Mouse (Mus musculus): ENCODE results near the gene Gm20696. TPM values are rescaled to one million over a fixed set of nuclear protein-coding genes. Genes with fewer than 3 reads are reported as not detected.

Gm20696 gene
- polyA plus RNA-seq, 1 experiment from 2014 or later = 7.5 TPM

GRCm38 (mm10) chr6:99305236-99305635 lies 361.4 kb downstream of the Gm20696 start:
- Histone ChIP-seq H3K9me3 (ENCODE audit: control insufficient read depth, low read length) (no peaks in the 10 kb centered on the region), H3K27me3 (ENCODE audit: control insufficient read depth, insufficient read depth, low read length) (no peaks in the 10 kb centered on the region), H3K4me1 (ENCODE audit: control insufficient read depth, insufficient read depth, low read length) (peaks cover 12% of the 10 kb centered on the region), H3K9ac (ENCODE audit: low read depth, low read length) (no peak overlapping the region), H3K36me3 (ENCODE audit: control insufficient read depth, insufficient read depth, low read length) (0 out of 2 replicates have a peak, but pooled peaks cover 4% of the 10 kb centered on the region), H3K27ac (ENCODE audit: low read depth, low read length) (no peak overlapping the region), H3K4me2 (replicated peaks; ENCODE audit: low read depth, low read length) (no peak overlapping the region), H3K4me3 (ENCODE audit: low read length) (no peak overlapping the region)
- no peak for ATAC-seq (ENCODE audit: low FRiP score, low TSS enrichment)
- whole genome bisulfite sequencing = 85% methylated on average over 3 of the region's 3 CpGs

- Histone ChIP-seq H3K4me3 (ENCODE audit: low read length) (no peak overlapping the region), H3K27me3 (ENCODE audit: control insufficient read depth, insufficient read depth, low read length) (no peaks in the 10 kb centered on the region), H3K4me1 (ENCODE audit: control insufficient read depth, insufficient read depth, low read length) (peaks cover 12% of the 10 kb centered on the region), H3K9ac (ENCODE audit: low read depth, low read length) (no peak overlapping the region), H3K36me3 (ENCODE audit: control insufficient read depth, insufficient read depth, low read length) (0 out of 2 replicates have a peak, but pooled peaks cover 1% of the 10 kb centered on the region), H3K27ac (ENCODE audit: low read depth, low read length) (no peak overlapping the region), H3K4me2 (replicated peaks; ENCODE audit: low read depth, low read length) (no peak overlapping the region), H3K9me3 (ENCODE audit: control insufficient read depth, low read length) (no peaks in the 10 kb centered on the region)
- WGBS = 73% methylated on average over 6 of the region's 6 CpGs
- no peak for ATAC-seq (ENCODE audit: low FRiP score, low TSS enrichment)
Measured at GRCm38 (mm10) chr6:99302662-99303435, 363.7 kb downstream of the Gm20696 start.

- WGBS = 48% methylated on average over 8 of the region's 8 CpGs
- no peak overlapping the region for H3K4me3 ChIP-seq (ENCODE audit: low read length)
- H3K27me3 ChIP-seq (ENCODE audit: control insufficient read depth, insufficient read depth, low read length) = no peaks in the 10 kb centered on the region
- peaks cover 12% of the 10 kb centered on the region for H3K4me1 ChIP-seq (ENCODE audit: control insufficient read depth, insufficient read depth, low read length)
- no peak for ATAC-seq (ENCODE audit: low FRiP score, low TSS enrichment)
- no peak overlapping the region for H3K9ac ChIP-seq (ENCODE audit: low read depth, low read length)
- no peaks in the 10 kb centered on the region for H3K9me3 ChIP-seq (ENCODE audit: control insufficient read depth, low read length)
- no peak overlapping the region for H3K27ac ChIP-seq (ENCODE audit: low read depth, low read length)
- no peak overlapping the region for H3K4me2 ChIP-seq (replicated peaks; ENCODE audit: low read depth, low read length)
- no peaks in the 10 kb centered on the region for H3K36me3 ChIP-seq (ENCODE audit: control insufficient read depth, insufficient read depth, low read length)
Measured at GRCm38 (mm10) chr6:99301923-99302322, 364.7 kb downstream of the Gm20696 start.

- ATAC-seq (ENCODE audit: low FRiP score, low TSS enrichment) = no peak
- Histone ChIP-seq H3K27ac (ENCODE audit: low read depth, low read length) (no peak overlapping the region), H3K27me3 (ENCODE audit: control insufficient read depth, insufficient read depth, low read length) (no peaks in the 10 kb centered on the region), H3K4me3 (ENCODE audit: low read length) (no peak overlapping the region), H3K9ac (ENCODE audit: low read depth, low read length) (no peak overlapping the region), H3K4me2 (replicated peaks; ENCODE audit: low read depth, low read length) (no peak overlapping the region), H3K9me3 (ENCODE audit: control insufficient read depth, low read length) (no peaks in the 10 kb centered on the region), H3K36me3 (ENCODE audit: control insufficient read depth, insufficient read depth, low read length) (no peaks in the 10 kb centered on the region), H3K4me1 (ENCODE audit: control insufficient read depth, insufficient read depth, low read length) (peaks cover 12% of the 10 kb centered on the region)
- WGBS = 90% methylated on average over 6 of the region's 6 CpGs
Measured at GRCm38 (mm10) chr6:99300235-99300634, 366.4 kb downstream of the Gm20696 start.

GRCm38 (mm10) chr6:99299196-99299595 lies 367.4 kb downstream of the Gm20696 start:
- Histone ChIP-seq H3K9me3 (ENCODE audit: control insufficient read depth, low read length) (no peaks in the 10 kb centered on the region), H3K27ac (ENCODE audit: low read depth, low read length) (no peak overlapping the region), H3K27me3 (ENCODE audit: control insufficient read depth, insufficient read depth, low read length) (no peaks in the 10 kb centered on the region), H3K4me2 (replicated peaks; ENCODE audit: low read depth, low read length) (no peak overlapping the region), H3K36me3 (ENCODE audit: control insufficient read depth, insufficient read depth, low read length) (no peaks in the 10 kb centered on the region), H3K4me3 (ENCODE audit: low read length) (no peak overlapping the region), H3K4me1 (ENCODE audit: control insufficient read depth, insufficient read depth, low read length) (peaks cover 12% of the 10 kb centered on the region), H3K9ac (ENCODE audit: low read depth, low read length) (no peak overlapping the region)
- WGBS = 42% methylated on average over 14 of the region's 14 CpGs
- ATAC-seq (ENCODE audit: low FRiP score, low TSS enrichment) = no peak

GRCm38 (mm10) chr6:99297535-99297934 lies 369.1 kb downstream of the Gm20696 start:
- Histone ChIP-seq H3K4me1 (ENCODE audit: control insufficient read depth, insufficient read depth, low read length) (peaks cover 9% of the 10 kb centered on the region), H3K9me3 (ENCODE audit: control insufficient read depth, low read length) (no peaks in the 10 kb centered on the region), H3K9ac (ENCODE audit: low read depth, low read length) (no peak overlapping the region), H3K27me3 (ENCODE audit: control insufficient read depth, insufficient read depth, low read length) (no peaks in the 10 kb centered on the region), H3K36me3 (ENCODE audit: control insufficient read depth, insufficient read depth, low read length) (no peaks in the 10 kb centered on the region), H3K4me3 (ENCODE audit: low read length) (no peak overlapping the region), H3K27ac (ENCODE audit: low read depth, low read length) (no peak overlapping the region), H3K4me2 (replicated peaks; ENCODE audit: low read depth, low read length) (no peak overlapping the region)
- 90% methylated on average over 5 of the region's 5 CpGs for WGBS
- ATAC-seq (ENCODE audit: low FRiP score, low TSS enrichment) = no peak

GRCm38 (mm10) chr6:99295495-99295894 lies 371.1 kb downstream of the Gm20696 start:
- no peaks in the 10 kb centered on the region for H3K27me3 ChIP-seq (ENCODE audit: control insufficient read depth, insufficient read depth, low read length)
- no peak overlapping the region for H3K4me3 ChIP-seq (ENCODE audit: low read length)
- ATAC-seq (ENCODE audit: low FRiP score, low TSS enrichment) = no peak
- H3K4me1 ChIP-seq (ENCODE audit: control insufficient read depth, insufficient read depth, low read length) = no peaks in the 10 kb centered on the region; the same call in 1 of the 2 replicates
- no peak overlapping the region for H3K9ac ChIP-seq (ENCODE audit: low read depth, low read length)
- no peak overlapping the region for H3K27ac ChIP-seq (ENCODE audit: low read depth, low read length)
- 45% methylated on average over 8 of the region's 8 CpGs for WGBS
- H3K4me2 ChIP-seq (replicated peaks; ENCODE audit: low read depth, low read length) = no peak overlapping the region
- no peaks in the 10 kb centered on the region for H3K9me3 ChIP-seq (ENCODE audit: control insufficient read depth, low read length)
- H3K36me3 ChIP-seq (ENCODE audit: control insufficient read depth, insufficient read depth, low read length) = no peaks in the 10 kb centered on the region

- H3K27me3 ChIP-seq (ENCODE audit: control insufficient read depth, insufficient read depth, low read length) = no peaks in the 10 kb centered on the region
- ATAC-seq (ENCODE audit: low FRiP score, low TSS enrichment) = no peak
- H3K36me3 ChIP-seq (ENCODE audit: control insufficient read depth, insufficient read depth, low read length) = no peaks in the 10 kb centered on the region
- H3K4me1 ChIP-seq (ENCODE audit: control insufficient read depth, insufficient read depth, low read length) = 0 out of 2 replicates have a peak, but pooled peaks cover 3% of the 10 kb centered on the region
- no peak overlapping the region for H3K4me2 ChIP-seq (replicated peaks; ENCODE audit: low read depth, low read length)
- H3K27ac ChIP-seq (ENCODE audit: low read depth, low read length) = no peak overlapping the region
- WGBS = 69% methylated on average over 4 of the region's 4 CpGs
- no peak overlapping the region for H3K4me3 ChIP-seq (ENCODE audit: low read length)
- H3K9ac ChIP-seq (ENCODE audit: low read depth, low read length) = no peak overlapping the region
- H3K9me3 ChIP-seq (ENCODE audit: control insufficient read depth, low read length) = no peaks in the 10 kb centered on the region
Measured at GRCm38 (mm10) chr6:99289220-99289619, 377.4 kb downstream of the Gm20696 start.

GRCm38 (mm10) chr6:99285026-99285425 lies 381.6 kb downstream of the Gm20696 start:
- 52% methylated on average over 3 of the region's 3 CpGs for WGBS
- ATAC-seq (ENCODE audit: low FRiP score, low TSS enrichment) = no peak

More at GRCm38 (mm10) chr6:99285026-99285425, 381.6 kb downstream of the Gm20696 start:
- Histone ChIP-seq H3K36me3 (ENCODE audit: control insufficient read depth, insufficient read depth, low read length) (no peaks in the 10 kb centered on the region), H3K9me3 (ENCODE audit: control insufficient read depth, low read length) (no peaks in the 10 kb centered on the region), H3K4me1 (ENCODE audit: control insufficient read depth, insufficient read depth, low read length) (peaks cover 8% of the 10 kb centered on the region; the same call in 1 of the 2 replicates), H3K4me2 (replicated peaks; ENCODE audit: low read depth, low read length) (no peak overlapping the region), H3K27ac (ENCODE audit: low read depth, low read length) (no peak overlapping the region), H3K27me3 (ENCODE audit: control insufficient read depth, insufficient read depth, low read length) (no peaks in the 10 kb centered on the region), H3K9ac (ENCODE audit: low read depth, low read length) (no peak overlapping the region), H3K4me3 (ENCODE audit: low read length) (no peak overlapping the region)
